Mouse (Mus musculus) MEL (cell line): Measurements from ENCODE around the gene Fam32a.

ENCODE experiments used
- CTCF ChIP-seq, 3 experiments: IDR thresholded peaks in 2 of 3; conservative IDR thresholded peaks in 1 of 3; 2 replicates each; pipeline ENCODE4 v1.5.1; 2011 to 2012; ENCODE audit warnings: low read length in 3 of 3, low read depth in 2 of 3, mild to moderate bottlenecking in 2 of 3, improper control_type of control experiment in 1 of 3, inconsistent platforms in 1 of 3, mixed read lengths in 1 of 3, moderate library complexity in 1 of 3; ENCODE audit not compliant: control insufficient read depth in 1 of 3, insufficient read depth in 1 of 3, poor library complexity in 1 of 3, severe bottlenecking in 1 of 3
- GABPA ChIP-seq: IDR thresholded peaks from 2 replicates; pipeline ENCODE4 v1.6.1; 2012; ENCODE audit warnings: low read depth, mild to moderate bottlenecking, inconsistent platforms, low read length, improper control_type of control experiment, moderate library complexity
- GATA1 ChIP-seq: IDR thresholded peaks from 2 replicates; pipeline ENCODE4 v1.6.1; 2011; ENCODE audit warnings: low read depth, low read length, improper control_type of control experiment
- KAT2A ChIP-seq: conservative IDR thresholded peaks from 2 replicates; pipeline ENCODE4 v1.6.1; 2012; ENCODE audit warnings: low read depth, low read length, improper control_type of control experiment, inconsistent platforms
- MYB ChIP-seq: IDR thresholded peaks from 2 replicates; pipeline ENCODE4 v1.6.1; 2011; ENCODE audit warnings: mild to moderate bottlenecking, low read depth, low read length, improper control_type of control experiment
- NELFE ChIP-seq: IDR thresholded peaks from 2 replicates; pipeline ENCODE4 v1.6.1; 2011; ENCODE audit warnings: low read depth, low read length, improper control_type of control experiment
- POLR2A ChIP-seq, 2 experiments: IDR thresholded peaks; 2 replicates each; pipeline ENCODE4 v1.6.1; 2011 to 2012; ENCODE audit warnings: low read length in 2 of 2, mild to moderate bottlenecking in 2 of 2, control low read depth in 1 of 2, improper control_type of control experiment in 1 of 2, low read depth in 1 of 2, moderate library complexity in 1 of 2; ENCODE audit not compliant: control insufficient read depth in 1 of 2, insufficient read depth in 1 of 2, poor library complexity in 1 of 2
- TAL1 ChIP-seq: IDR thresholded peaks from 2 replicates; pipeline ENCODE4 v1.6.1; 2012; ENCODE audit warnings: mild to moderate bottlenecking, inconsistent platforms, low read length, moderate library complexity, mixed read lengths
- TCF12 ChIP-seq: IDR thresholded peaks from 2 replicates; pipeline ENCODE4 v1.6.1; 2014; ENCODE audit warnings: low read depth, mild to moderate bottlenecking, inconsistent platforms, low read length, improper control_type of control experiment, moderate library complexity
- USF1 ChIP-seq: IDR thresholded peaks from 2 replicates; pipeline ENCODE4 v1.6.1; 2014; ENCODE audit warnings: low read depth, mild to moderate bottlenecking, inconsistent platforms, low read length, improper control_type of control experiment, moderate library complexity
- USF2 ChIP-seq, 2 experiments: IDR thresholded peaks; 2 replicates each; pipeline ENCODE4 v1.6.1; 2011 to 2012; ENCODE audit warnings: improper control_type of control experiment in 2 of 2, low read length in 2 of 2, borderline replicate concordance in 1 of 2, inconsistent platforms in 1 of 2, low read depth in 1 of 2, mild to moderate bottlenecking in 1 of 2; ENCODE audit not compliant: insufficient read depth in 1 of 2
- ZMIZ1 ChIP-seq: IDR thresholded peaks from 2 replicates; pipeline ENCODE4 v1.6.1; 2012; ENCODE audit warnings: low read depth, mild to moderate bottlenecking, inconsistent platforms, low read length, improper control_type of control experiment, moderate library complexity

GRCm38 (mm10) chr8:72220758-72221157 is 1.2 kb downstream of the Fam32a start:
- TF ChIP-seq GABPA: no peak
- no peak for TF ChIP-seq TAL1
- peak; percentile 39 to 48 (median 45); a peak in 5 of 6 replicates for TF ChIP-seq CTCF (IDR thresholded peaks at IDR 0.05 in 2 of 3, conservative IDR thresholded peaks at IDR 0.05 in 1 of 3; ENCODE audit: control insufficient read depth in 1 of 3, insufficient read depth in 1 of 3, low read depth in 2 of 3, low read length in 3 of 3, poor library complexity in 1 of 3, severe bottlenecking in 1 of 3)
- no peak for TF ChIP-seq USF1
- no peak for TF ChIP-seq GATA1
- TF ChIP-seq USF2 (IDR thresholded peaks at IDR 0.05; ENCODE audit: borderline replicate concordance in 1 of 2, insufficient read depth in 1 of 2, low read depth in 1 of 2, low read length in 2 of 2): no peak
- TF ChIP-seq TCF12: no peak
- TF ChIP-seq POLR2A (IDR thresholded peaks at IDR 0.05; ENCODE audit: control insufficient read depth in 1 of 2, insufficient read depth in 1 of 2, low read depth in 1 of 2, low read length in 2 of 2, poor library complexity in 1 of 2): no peak
- no peak for TF ChIP-seq NELFE
- no peak for TF ChIP-seq ZMIZ1
- TF ChIP-seq KAT2A: no peak
- TF ChIP-seq MYB: no peak
